Mouse (Mus musculus) heart, embryonic 12.5 days (tissue): ENCODE measurements around the gene Katna1. TPM values are rescaled to one million over a fixed set of nuclear protein-coding genes. Genes with fewer than 3 reads are reported as not detected.
"Not testable (repeated sequence)": the region's sequence is repeated elsewhere in the genome, so short reads cannot be mapped to it uniquely, and the experiment has no call there.

Source experiments
- ATAC-seq: fragments of 200-750 bp; cut with Nextera tagmentation; 2 replicates; pipeline ENCODE4 v1.8.0; 2017; ENCODE audit warnings: moderate TSS enrichment, moderate library complexity; ENCODE audit not compliant: insufficient number of reproducible peaks, low FRiP score
- H3K27ac ChIP-seq: fragments of 300-500 bp; sonication (generic); 2 replicates; pipeline ENCODE4 v1.5.1; 2016; ENCODE audit warnings: mild to moderate bottlenecking, moderate library complexity; ENCODE audit not compliant: poor library complexity, severe bottlenecking
- H3K27me3 ChIP-seq: fragments of 300-500 bp; sonication (generic); replicated peaks from 2 replicates; pipeline ENCODE4 v1.6.1; 2016; ENCODE audit warnings: mild to moderate bottlenecking, moderate library complexity
- H3K36me3 ChIP-seq: fragments of 300-500 bp; sonication (generic); 2 replicates; pipeline ENCODE4 v1.6.1; 2016; ENCODE audit warnings: mild to moderate bottlenecking, moderate library complexity
- H3K4me1 ChIP-seq: fragments of 300-500 bp; sonication (generic); replicated peaks from 2 replicates; pipeline ENCODE4 v1.6.1; 2016; ENCODE audit warnings: mild to moderate bottlenecking
- H3K4me2 ChIP-seq: fragments of 300-500 bp; sonication (generic); 2 replicates; pipeline ENCODE4 v1.6.1; 2016; ENCODE audit warnings: mild to moderate bottlenecking, moderate library complexity
- H3K4me3 ChIP-seq: fragments of 300-500 bp; sonication (generic); 2 replicates; pipeline ENCODE4 v1.5.1; 2016; ENCODE audit warnings: mild to moderate bottlenecking
- H3K9ac ChIP-seq: fragments of 300-500 bp; sonication (generic); 2 replicates; pipeline ENCODE4 v1.6.1; 2016; ENCODE audit warnings: mild to moderate bottlenecking, moderate library complexity
- H3K9me3 ChIP-seq: fragments of 300-500 bp; sonication (generic); replicated peaks from 2 replicates; pipeline ENCODE4 v1.6.1; 2016; ENCODE audit warnings: mild to moderate bottlenecking, moderate library complexity
- WGBS: fragments of 180-500 bp; shearing (Covaris S2); methylation state at CpG from one replicate; pipeline ENCODE4 v1.1.7; 2016; 5-methylcytosine and 5-hydroxymethylcytosine counted together
- polyA plus RNA-seq: library from polyadenylated mRNA; unstranded; fragments of >200 nt; fragmentation: Nextera tagmentation; extraction: Ambion mirVana; gene quantifications from 2 replicates; pipeline ENCODE4 v1.2.1, GENCODE M21; 2016

Gene Katna1
- polyA plus RNA-seq, 1 experiment from 2014 or later, result 37.0 TPM

- H3K27me3 ChIP-seq, result no peaks in the 10 kb centered on the region
- ATAC-seq, result no peak
- H3K4me1 ChIP-seq, result peaks cover 9% of the 10 kb centered on the region
- no peaks in the 10 kb centered on the region for H3K9me3 ChIP-seq
- 0% methylated on average over 8 of the region's 8 CpGs for WGBS
- peak overlapping the region; percentile 95 for H3K4me2 ChIP-seq
- H3K27ac ChIP-seq, result no peak overlapping the region
- H3K9ac ChIP-seq, result peak overlapping the region; percentile 87
- peak overlapping the region; percentile 71 for H3K4me3 ChIP-seq
- no peaks in the 10 kb centered on the region for H3K36me3 ChIP-seq
These were observed 657 bp downstream of the Katna1 start for GRCm38 (mm10) chr10:7726501-7726812.

GRCm38 (mm10) chr10:7727011-7727410 is 1.2 kb downstream of the Katna1 start:
- no peak for ATAC-seq
- Histone ChIP-seq H3K4me3 (peak overlapping the region; percentile 71), H3K4me2 (peak overlapping the region; percentile 95), H3K36me3 (no peaks in the 10 kb centered on the region), H3K9ac (peak overlapping the region; percentile 87; the same call in 1 of the 2 replicates), H3K4me1 (peaks cover 12% of the 10 kb centered on the region), H3K9me3 (no peaks in the 10 kb centered on the region), H3K27ac (no peak overlapping the region), H3K27me3 (no peaks in the 10 kb centered on the region)
- 23% methylated on average over 3 of the region's 3 CpGs for WGBS

GRCm38 (mm10) chr10:7731582-7731981 is 5.8 kb downstream of the Katna1 start:
- H3K4me3 ChIP-seq, result no peak overlapping the region
- ATAC-seq, result no peak
- H3K9ac ChIP-seq, result no peak overlapping the region
- H3K4me2 ChIP-seq, result no peak overlapping the region
- H3K27ac ChIP-seq, result no peak overlapping the region
- H3K36me3 ChIP-seq, result no peaks in the 10 kb centered on the region
- no peaks in the 10 kb centered on the region for H3K27me3 ChIP-seq
- no peaks in the 10 kb centered on the region for H3K9me3 ChIP-seq
- peaks cover 15% of the 10 kb centered on the region for H3K4me1 ChIP-seq

- H3K36me3 ChIP-seq, result peaks cover 7% of the 10 kb centered on the region
These were observed 11.3 kb downstream of the Katna1 start for GRCm38 (mm10) chr10:7737122-7737521.

GRCm38 (mm10) chr10:7737914-7738313 is 12.1 kb downstream of the Katna1 start:
- Histone ChIP-seq H3K36me3 (peaks cover 12% of the 10 kb centered on the region), H3K4me2 (no peak overlapping the region), H3K9me3 (no peaks in the 10 kb centered on the region), H3K4me1 (peaks cover 9% of the 10 kb centered on the region), H3K27me3 (no peaks in the 10 kb centered on the region), H3K9ac (no peak overlapping the region), H3K27ac (no peak overlapping the region), H3K4me3 (no peak overlapping the region)
- WGBS, result 78% methylated on average over 3 of the region's 3 CpGs
- no peak for ATAC-seq

More at GRCm38 (mm10) chr10:7737122-7737521, 11.3 kb downstream of the Katna1 start:
- Histone ChIP-seq H3K9ac (no peak overlapping the region), H3K4me2 (no peak overlapping the region), H3K9me3 (no peaks in the 10 kb centered on the region), H3K27ac (no peak overlapping the region), H3K27me3 (no peaks in the 10 kb centered on the region), H3K4me1 (peaks cover 9% of the 10 kb centered on the region), H3K4me3 (no peak overlapping the region)
- ATAC-seq, result no peak

- not testable (repeated sequence) for H3K9me3 ChIP-seq, H3K9ac ChIP-seq, ATAC-seq, H3K4me2 ChIP-seq, H3K4me3 ChIP-seq, H3K27ac ChIP-seq, H3K4me1 ChIP-seq, H3K27me3 ChIP-seq
- H3K36me3 ChIP-seq, result peaks cover 60% of the 10 kb centered on the region
- 93% methylated on average over 6 of the region's 6 CpGs for WGBS
These were observed 19.7 kb downstream of the Katna1 start for GRCm38 (mm10) chr10:7745528-7745927.

- ATAC-seq, result no peak
- H3K36me3 ChIP-seq, result peaks cover 61% of the 10 kb centered on the region
- 84% methylated on average over 6 of the region's 6 CpGs for WGBS
- no peaks in the 10 kb centered on the region for H3K27me3 ChIP-seq
- H3K4me3 ChIP-seq, result no peak overlapping the region
- no peak overlapping the region for H3K27ac ChIP-seq
- H3K4me2 ChIP-seq, result no peak overlapping the region
- no peaks in the 10 kb centered on the region for H3K4me1 ChIP-seq
- H3K9me3 ChIP-seq, result no peaks in the 10 kb centered on the region
- no peak overlapping the region for H3K9ac ChIP-seq
These were observed 23.0 kb downstream of the Katna1 start for GRCm38 (mm10) chr10:7748752-7749151.

GRCm38 (mm10) chr10:7757544-7757943 is 31.7 kb downstream of the Katna1 start:
- Histone ChIP-seq H3K36me3 (peaks cover 70% of the 10 kb centered on the region), H3K9ac (no peak overlapping the region), H3K4me3 (no peak overlapping the region), H3K9me3 (no peaks in the 10 kb centered on the region), H3K4me2 (no peak overlapping the region), H3K4me1 (no peaks in the 10 kb centered on the region), H3K27ac (no peak overlapping the region), H3K27me3 (no peaks in the 10 kb centered on the region)
- no peak for ATAC-seq
- 82% methylated on average over 2 of the region's 2 CpGs for WGBS

GRCm38 (mm10) chr10:7772346-7772745 is 46.5 kb downstream of the Katna1 start:
- no peak overlapping the region for H3K27ac ChIP-seq
- no peaks in the 10 kb centered on the region for H3K4me1 ChIP-seq
- ATAC-seq, result no peak
- no peak overlapping the region for H3K4me3 ChIP-seq
- H3K4me2 ChIP-seq, result no peak overlapping the region
- H3K27me3 ChIP-seq, result no peaks in the 10 kb centered on the region
- H3K9ac ChIP-seq, result no peak overlapping the region
- WGBS, result 89% methylated on average over 4 of the region's 4 CpGs
- H3K36me3 ChIP-seq, result peaks cover 83% of the 10 kb centered on the region
- H3K9me3 ChIP-seq, result no peaks in the 10 kb centered on the region

GRCm38 (mm10) chr10:7772769-7773168 is 47.0 kb downstream of the Katna1 start:
- Histone ChIP-seq H3K9ac (no peak overlapping the region), H3K4me1 (no peaks in the 10 kb centered on the region), H3K27me3 (no peaks in the 10 kb centered on the region), H3K4me3 (no peak overlapping the region), H3K4me2 (no peak overlapping the region), H3K27ac (no peak overlapping the region), H3K36me3 (peaks cover 80% of the 10 kb centered on the region), H3K9me3 (no peaks in the 10 kb centered on the region)
- ATAC-seq, result no peak
- 93% methylated on average over 1 of the region's 1 CpGs for WGBS

- 90% methylated on average over 8 of the region's 8 CpGs for WGBS
- Histone ChIP-seq H3K4me2 (no peak overlapping the region), H3K4me1 (peaks cover 6% of the 10 kb centered on the region; the same call in 1 of the 2 replicates)
These were observed 49.6 kb downstream of the Katna1 start for GRCm38 (mm10) chr10:7775421-7775820.

GRCm38 (mm10) chr10:7778361-7778760 is 52.6 kb downstream of the Katna1 start:
- Histone ChIP-seq H3K4me3 (no peak overlapping the region), H3K4me2 (no peak overlapping the region), H3K9me3 (no peaks in the 10 kb centered on the region), H3K9ac (no peak overlapping the region), H3K36me3 (peaks cover 35% of the 10 kb centered on the region), H3K27me3 (no peaks in the 10 kb centered on the region), H3K27ac (no peak overlapping the region), H3K4me1 (peaks cover 9% of the 10 kb centered on the region; the same call in 1 of the 2 replicates)
- ATAC-seq, result no peak
- 79% methylated on average over 3 of the region's 3 CpGs for WGBS

More at GRCm38 (mm10) chr10:7775421-7775820, 49.6 kb downstream of the Katna1 start:
- no peaks in the 10 kb centered on the region for H3K27me3 ChIP-seq
- no peak for ATAC-seq
- no peaks in the 10 kb centered on the region for H3K9me3 ChIP-seq
- peaks cover 64% of the 10 kb centered on the region for H3K36me3 ChIP-seq
- no peak overlapping the region for H3K9ac ChIP-seq
- H3K27ac ChIP-seq, result no peak overlapping the region
- no peak overlapping the region for H3K4me3 ChIP-seq
